Mouse (Mus musculus) hindbrain, embryonic 14.5 days (tissue): ENCODE results near the gene Egr4. TPM values are rescaled to one million over a fixed set of nuclear protein-coding genes. Genes with fewer than 3 reads are reported as not detected.

Experiments used
- ATAC-seq: fragments of 200-750 bp; cut with Nextera tagmentation; 2 replicates; pipeline ENCODE4 v1.8.0; 2017; ENCODE audit warnings: moderate number of reproducible peaks, mild to moderate bottlenecking, moderate TSS enrichment, moderate library complexity; ENCODE audit not compliant: low FRiP score
- DNase-seq: peaks from one replicate; pipeline ENCODE4 v3.0.0-alpha.2; 2015; ENCODE audit warnings: low spot score
- H3K27ac ChIP-seq: fragments of 300-500 bp; sonication (generic); 2 replicates; pipeline ENCODE4 v1.5.1; 2014; ENCODE audit warnings: mild to moderate bottlenecking, moderate library complexity
- H3K27me3 ChIP-seq: fragments of 300-500 bp; sonication (generic); 2 replicates; pipeline ENCODE4 v1.6.1; 2014; ENCODE audit warnings: mild to moderate bottlenecking, low read length, mixed read lengths; ENCODE audit not compliant: control insufficient read depth, insufficient read depth
- H3K36me3 ChIP-seq: fragments of 300-500 bp; sonication (generic); replicated peaks from 2 replicates; pipeline ENCODE4 v1.6.1; 2014; ENCODE audit not compliant: control insufficient read depth, insufficient read depth
- H3K4me1 ChIP-seq: fragments of 300-500 bp; sonication (generic); replicated peaks from 2 replicates; pipeline ENCODE4 v1.6.1; 2014; ENCODE audit warnings: antibody characterized with exemption, low read length, mixed read lengths; ENCODE audit not compliant: control insufficient read depth, insufficient read depth
- H3K4me2 ChIP-seq: fragments of 300-500 bp; sonication (generic); replicated peaks from 2 replicates; pipeline ENCODE4 v1.6.1; 2014; ENCODE audit warnings: mild to moderate bottlenecking, moderate library complexity
- H3K4me3 ChIP-seq: fragments of 300-500 bp; sonication (generic); replicated peaks from 2 replicates; pipeline ENCODE4 v1.5.1; 2014; ENCODE audit warnings: mild to moderate bottlenecking, low read length
- H3K9ac ChIP-seq: fragments of 300-500 bp; sonication (generic); 2 replicates; pipeline ENCODE4 v1.6.1; 2014
- H3K9me3 ChIP-seq: fragments of 300-500 bp; sonication (generic); 2 replicates; pipeline ENCODE4 v1.6.1; 2016; ENCODE audit warnings: low read length; ENCODE audit not compliant: control insufficient read depth
- WGBS: fragments of 180-500 bp; shearing (Covaris S2); extraction: QIAGEN DNeasy Blood & Tissue Kit; methylation state at CpG from one replicate; pipeline ENCODE4 v1.1.7; 2014; 5-methylcytosine and 5-hydroxymethylcytosine counted together
- polyA plus RNA-seq: library from polyadenylated mRNA; unstranded; fragments of >200 nt; fragmentation: Nextera tagmentation; extraction: Ambion mirVana; gene quantifications from 2 replicates; pipeline ENCODE4 v1.2.1, GENCODE M21; 2014

The Egr4 gene
- polyA plus RNA-seq, 1 experiment from 2014 or later = 0.08 TPM

- Histone ChIP-seq H3K36me3 (no peaks in the 10 kb centered on the region), H3K4me1 (peaks cover 4% of the 10 kb centered on the region; the same call in 1 of the 2 replicates), H3K4me3 (peak overlapping the region; percentile 82), H3K27ac (peak overlapping the region; percentile 74), H3K9ac (peak overlapping the region; percentile 87), H3K27me3 (no peaks in the 10 kb centered on the region), H3K9me3 (no peaks in the 10 kb centered on the region), H3K4me2 (peak overlapping the region; percentile 63)
- 0 out of 2 replicates have a peak, but pooled peaks have one; percentile 7 for ATAC-seq
- DNase-seq = no peak
- 5% methylated on average over 6 of the region's 6 CpGs for WGBS
These were observed 11.8 kb downstream of the Egr4 start for GRCm38 (mm10) chr6:85501571-85502102.

DNA sequence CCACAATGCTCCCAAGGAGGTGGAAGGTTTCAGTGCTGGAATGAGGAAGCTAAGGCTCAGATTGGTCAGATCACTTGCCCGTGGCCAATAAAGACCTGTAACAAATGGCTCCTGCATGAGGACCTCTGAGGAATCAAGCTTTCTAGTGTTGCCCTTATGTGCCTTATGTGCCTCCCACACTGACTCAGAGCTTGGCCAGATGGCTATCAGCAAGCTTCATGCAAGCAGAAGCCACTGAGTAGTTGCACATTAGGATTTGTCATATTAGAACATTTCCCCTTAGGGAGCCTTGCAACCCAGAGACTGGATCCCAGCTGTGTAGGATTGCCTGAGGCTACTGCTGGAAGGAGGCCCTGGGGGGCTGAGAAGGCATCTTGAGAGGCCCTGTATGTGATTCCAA, 13.0 kb downstream of the Egr4 start:
- ATAC-seq = no peak
- H3K4me1 ChIP-seq = peaks cover 4% of the 10 kb centered on the region; the same call in 1 of the 2 replicates
- no peak overlapping the region for H3K9ac ChIP-seq
- no peaks in the 10 kb centered on the region for H3K9me3 ChIP-seq
- no peaks in the 10 kb centered on the region for H3K36me3 ChIP-seq
- H3K27me3 ChIP-seq = no peaks in the 10 kb centered on the region
- no peak overlapping the region for H3K27ac ChIP-seq
- 77% methylated on average over 1 of the region's 1 CpGs for WGBS
- DNase-seq = no peak
- H3K4me2 ChIP-seq = no peak overlapping the region
- H3K4me3 ChIP-seq = no peak overlapping the region

GRCm38 (mm10) chr6:85498147-85498546, 15.2 kb downstream of the Egr4 start:
- 76% methylated on average over 9 of the region's 9 CpGs for WGBS
- Histone ChIP-seq H3K27me3 (no peaks in the 10 kb centered on the region), H3K4me1 (peaks cover 4% of the 10 kb centered on the region; the same call in 1 of the 2 replicates), H3K36me3 (no peaks in the 10 kb centered on the region), H3K27ac (no peak overlapping the region), H3K9ac (no peak overlapping the region), H3K4me2 (no peak overlapping the region), H3K9me3 (no peaks in the 10 kb centered on the region), H3K4me3 (no peak overlapping the region)
- ATAC-seq (no peak), DNase-seq (no peak)

DNA sequence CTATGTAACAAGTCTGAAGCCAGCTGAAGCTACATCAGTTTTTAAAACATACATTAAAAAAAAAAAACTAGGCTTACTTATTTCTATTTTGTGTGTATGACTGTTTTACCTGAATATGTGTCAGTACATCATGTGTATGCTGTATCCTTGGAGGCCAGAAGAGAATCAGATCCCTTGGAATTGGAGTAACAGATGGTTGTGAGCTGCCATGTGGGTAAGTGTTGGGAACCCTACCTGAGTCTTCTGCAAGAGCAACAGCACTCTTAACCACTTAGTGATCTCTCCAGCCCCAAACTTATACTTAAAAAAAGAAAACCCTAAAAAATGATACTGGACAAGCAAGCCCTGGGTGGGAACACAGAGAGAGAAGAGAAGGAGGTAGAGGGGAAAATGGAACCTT, 16.4 kb downstream of the Egr4 start:
- Histone ChIP-seq H3K4me1 (0 out of 2 replicates have a peak, but pooled peaks cover 4% of the 10 kb centered on the region), H3K4me2 (no peak overlapping the region), H3K4me3 (no peak overlapping the region), H3K36me3 (no peaks in the 10 kb centered on the region), H3K9me3 (no peaks in the 10 kb centered on the region), H3K9ac (no peak overlapping the region), H3K27me3 (no peaks in the 10 kb centered on the region), H3K27ac (no peak overlapping the region)
- ATAC-seq (no peak), DNase-seq (no peak)

DNA sequence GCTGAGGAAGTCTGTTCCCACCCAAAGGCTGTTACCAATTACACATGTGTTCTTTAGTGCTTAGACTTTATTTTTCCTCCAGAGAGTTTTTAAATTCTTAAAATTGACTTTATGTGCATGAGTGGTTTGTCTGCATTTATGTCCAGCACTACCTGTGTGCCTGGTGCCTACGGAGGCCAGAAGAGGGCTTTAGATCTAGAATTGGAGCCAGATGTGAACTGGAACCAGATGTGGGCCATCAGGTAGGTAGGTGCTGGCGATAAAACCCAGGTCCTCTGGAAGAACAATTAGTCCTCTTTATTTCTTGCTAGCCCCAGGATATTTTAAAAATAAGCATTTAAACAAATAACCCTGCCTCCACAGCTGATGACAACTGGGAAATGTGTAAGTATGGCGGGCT, 21.8 kb downstream of the Egr4 start:
- DNase-seq (no peak), ATAC-seq (no peak)
- WGBS = 94% methylated on average over 3 of the region's 3 CpGs
- Histone ChIP-seq H3K9me3 (no peaks in the 10 kb centered on the region), H3K4me2 (no peak overlapping the region), H3K27ac (no peak overlapping the region), H3K9ac (no peak overlapping the region), H3K36me3 (no peaks in the 10 kb centered on the region), H3K4me1 (no peaks in the 10 kb centered on the region), H3K4me3 (no peak overlapping the region), H3K27me3 (peaks cover 6% of the 10 kb centered on the region)

DNA sequence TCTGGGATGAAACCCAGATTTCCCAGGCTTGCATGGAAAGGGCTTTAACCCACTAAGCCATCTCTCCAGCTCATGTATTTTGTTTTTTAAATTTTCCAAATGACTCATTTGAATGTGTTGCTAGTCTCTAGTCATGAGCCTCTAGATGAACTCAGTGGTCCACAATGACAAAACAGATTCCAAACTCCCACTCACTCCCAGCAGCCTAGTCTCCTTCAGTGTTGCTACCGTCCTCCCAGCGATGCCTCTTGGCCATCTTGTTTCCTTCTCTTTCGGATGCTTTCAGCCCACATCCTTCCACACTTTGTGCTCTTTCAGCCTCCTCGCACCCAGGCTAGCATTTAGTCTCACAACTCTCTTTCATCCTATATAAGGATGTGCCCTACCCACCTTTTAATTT, 23.1 kb downstream of the Egr4 start:
- ATAC-seq (no peak), DNase-seq (no peak)
- Histone ChIP-seq H3K9me3 (no peaks in the 10 kb centered on the region), H3K27me3 (peaks cover 20% of the 10 kb centered on the region), H3K4me2 (no peak overlapping the region), H3K36me3 (no peaks in the 10 kb centered on the region), H3K27ac (no peak overlapping the region), H3K4me1 (no peaks in the 10 kb centered on the region), H3K9ac (no peak overlapping the region), H3K4me3 (no peak overlapping the region)
- 84% methylated on average over 4 of the region's 4 CpGs for WGBS

DNA sequence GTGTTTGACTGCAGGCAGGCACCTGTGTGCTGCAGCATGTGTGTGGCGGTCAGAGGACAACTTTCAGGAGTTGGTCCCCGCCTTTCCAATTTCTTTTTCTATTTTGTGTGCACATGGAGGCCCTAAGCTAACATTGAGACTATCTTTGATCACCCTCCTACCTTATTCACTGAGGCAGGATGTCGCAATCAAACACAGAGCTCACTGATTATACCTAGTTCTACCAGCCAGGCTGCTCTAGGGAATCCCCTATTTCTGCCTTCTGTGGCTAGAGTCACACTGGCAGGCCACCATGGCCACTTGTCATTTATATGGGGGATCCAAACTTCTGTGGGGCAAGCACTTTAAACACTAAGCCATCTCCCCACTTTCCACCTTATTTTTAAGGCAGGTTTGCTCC, 23.7 kb downstream of the Egr4 start:
- Histone ChIP-seq H3K4me2 (no peak overlapping the region), H3K4me1 (peaks cover 2% of the 10 kb centered on the region), H3K36me3 (no peaks in the 10 kb centered on the region), H3K27ac (no peak overlapping the region), H3K27me3 (peaks cover 25% of the 10 kb centered on the region), H3K9ac (no peak overlapping the region), H3K9me3 (no peaks in the 10 kb centered on the region), H3K4me3 (no peak overlapping the region)
- DNase-seq (no peak), ATAC-seq (no peak)
- 81% methylated on average over 3 of the region's 3 CpGs for WGBS

- WGBS = 22% methylated on average over 4 of the region's 4 CpGs
- H3K4me3 ChIP-seq = no peak overlapping the region
These were observed 24.9 kb downstream of the Egr4 start for GRCm38 (mm10) chr6:85488510-85488909.

GRCm38 (mm10) chr6:85485738-85486137, 27.7 kb downstream of the Egr4 start:
- Histone ChIP-seq H3K27ac (no peak overlapping the region), H3K4me3 (no peak overlapping the region), H3K4me1 (peaks cover 11% of the 10 kb centered on the region), H3K4me2 (no peak overlapping the region), H3K9ac (no peak overlapping the region), H3K27me3 (peaks cover 45% of the 10 kb centered on the region), H3K36me3 (no peaks in the 10 kb centered on the region), H3K9me3 (no peaks in the 10 kb centered on the region)
- DNase-seq (no peak), ATAC-seq (no peak)
- 62% methylated on average over 2 of the region's 2 CpGs for WGBS

More at GRCm38 (mm10) chr6:85488510-85488909, 24.9 kb downstream of the Egr4 start:
- Histone ChIP-seq H3K36me3 (no peaks in the 10 kb centered on the region), H3K27me3 (peaks cover 37% of the 10 kb centered on the region), H3K4me2 (no peak overlapping the region), H3K9me3 (no peaks in the 10 kb centered on the region), H3K27ac (no peak overlapping the region), H3K9ac (no peak overlapping the region), H3K4me1 (peaks cover 11% of the 10 kb centered on the region)
- no peak for DNase-seq
- ATAC-seq = no peak
